Mouse (Mus musculus) MEL-GATA-1-ER (cell line): ENCODE results near the gene Cox7a2.

Experiments
- DNase-seq: peaks from one replicate; pipeline ENCODE4 v3.0.0-alpha.2; 2012; ENCODE audit warnings: low read depth; ENCODE audit errors: extremely low read depth

Gene Cox7a2

GRCm38 (mm10) chr9:79735608-79736007 lies 24.1 kb downstream of the Cox7a2 start:
- no peak for DNase-seq

GRCm38 (mm10) chr9:79730301-79730700 lies 29.4 kb downstream of the Cox7a2 start:
- no peak for DNase-seq

- DNase-seq, result peak; percentile 36
These were observed 36.6 kb downstream of the Cox7a2 start for GRCm38 (mm10) chr9:79723090-79723489.

GRCm38 (mm10) chr9:79721056-79721455 lies 38.6 kb downstream of the Cox7a2 start:
- DNase-seq, result no peak

- DNase-seq, result no peak
These were observed 39.5 kb downstream of the Cox7a2 start for GRCm38 (mm10) chr9:79720143-79720542.

- no peak for DNase-seq
These were observed 40.2 kb downstream of the Cox7a2 start for GRCm38 (mm10) chr9:79719451-79719850.

GRCm38 (mm10) chr9:79718481-79719370 lies 41.0 kb downstream of the Cox7a2 start, which contains the start of gene Col12a1:
TSS of gene Col12a1 (minus strand) at chr9:79718831.
- no peak for DNase-seq

GRCm38 (mm10) chr9:79717836-79718475 lies 41.7 kb downstream of the Cox7a2 start:
- no peak for DNase-seq

- DNase-seq, result no peak
These were observed 42.5 kb downstream of the Cox7a2 start for GRCm38 (mm10) chr9:79716909-79717835.

GRCm38 (mm10) chr9:79716496-79716895 lies 43.2 kb downstream of the Cox7a2 start:
- no peak for DNase-seq

- no peak for DNase-seq
These were observed 45.1 kb downstream of the Cox7a2 start for GRCm38 (mm10) chr9:79714471-79715045.
